Mouse (Mus musculus): ENCODE results near the gene Nrxn3. TPM values are rescaled to one million over a fixed set of nuclear protein-coding genes. Genes with fewer than 3 reads are reported as not detected.
A peak's percentile ranks its signal among the peaks of the same experiment; 100 is the strongest.

Nrxn3 gene
- total RNA-seq, 2 experiments from 2014 or later = 0.05 TPM; not detected in 1

- no peak for TF ChIP-seq CTCF (IDR thresholded peaks at IDR 0.05)
- no peak overlapping the region for H3K4me3 ChIP-seq
- DNase-seq = no peak
- intact Hi-C loops (cut with DNase I) = no loop called here
- H3K27ac ChIP-seq = no peak overlapping the region
Measured at GRCm38 (mm10) chr12:89551291-89551690, 828.6 kb downstream of the Nrxn3 start.

- H3K27ac ChIP-seq = no peak overlapping the region
- intact Hi-C loops (cut with DNase I) = no loop called here
- TF ChIP-seq CTCF (IDR thresholded peaks at IDR 0.05) = no peak
- no peak for DNase-seq
- H3K4me3 ChIP-seq = no peak overlapping the region
Measured at GRCm38 (mm10) chr12:89553223-89553880, 830.7 kb downstream of the Nrxn3 start.

GRCm38 (mm10) chr12:89554171-89554570 is 831.5 kb downstream of the Nrxn3 start:
- intact Hi-C loops (cut with DNase I) = no loop called here
- Histone ChIP-seq H3K27ac (no peak overlapping the region), H3K4me3 (no peak overlapping the region)
- DNase-seq = no peak
- no peak for TF ChIP-seq CTCF (IDR thresholded peaks at IDR 0.05)

GRCm38 (mm10) chr12:89554740-89555430 is 832.2 kb downstream of the Nrxn3 start:
- H3K27ac ChIP-seq = no peak overlapping the region
- H3K4me3 ChIP-seq = no peak overlapping the region
- intact Hi-C loops (cut with DNase I) = no loop called here
- peak; percentile 26; the same call in 1 of the 2 replicates for TF ChIP-seq CTCF (IDR thresholded peaks at IDR 0.05)
- no peak for DNase-seq

- DNase-seq = no peak
- TF ChIP-seq CTCF (IDR thresholded peaks at IDR 0.05) = no peak
- intact Hi-C loops (cut with DNase I) = no loop called here
- H3K27ac ChIP-seq = no peak overlapping the region
- no peak overlapping the region for H3K4me3 ChIP-seq
Measured at GRCm38 (mm10) chr12:89558921-89559320, 836.2 kb downstream of the Nrxn3 start.

GRCm38 (mm10) chr12:89561989-89562565 is 839.4 kb downstream of the Nrxn3 start:
- intact Hi-C loops (cut with DNase I) = no loop called here
- H3K27ac ChIP-seq = no peak overlapping the region
- H3K4me3 ChIP-seq = no peak overlapping the region
- DNase-seq = no peak
- TF ChIP-seq CTCF (IDR thresholded peaks at IDR 0.05) = no peak

- no peak overlapping the region for H3K4me3 ChIP-seq
- DNase-seq = no peak
- no peak overlapping the region for H3K27ac ChIP-seq
- TF ChIP-seq CTCF (IDR thresholded peaks at IDR 0.05) = no peak
- intact Hi-C loops (cut with DNase I) = no loop called here
Measured at GRCm38 (mm10) chr12:89568723-89569377, 846.2 kb downstream of the Nrxn3 start.

- intact Hi-C loops (cut with DNase I) = no loop called here
- no peak overlapping the region for H3K27ac ChIP-seq
- DNase-seq = no peak
- TF ChIP-seq CTCF (IDR thresholded peaks at IDR 0.05) = no peak
- no peak overlapping the region for H3K4me3 ChIP-seq
Measured at GRCm38 (mm10) chr12:89592459-89592858, 869.8 kb downstream of the Nrxn3 start.

- intact Hi-C loops (cut with DNase I) = no loop called here
- no peak for TF ChIP-seq CTCF (IDR thresholded peaks at IDR 0.05)
- H3K4me3 ChIP-seq = no peak overlapping the region
- no peak overlapping the region for H3K27ac ChIP-seq
- DNase-seq = no peak
Measured at GRCm38 (mm10) chr12:89613670-89614069, 891.0 kb downstream of the Nrxn3 start.

- intact Hi-C loops (cut with DNase I) = no loop called here
- no peak for TF ChIP-seq CTCF (IDR thresholded peaks at IDR 0.05)
- Histone ChIP-seq H3K4me3 (no peak overlapping the region), H3K27ac (no peak overlapping the region)
- DNase-seq = no peak
Measured at GRCm38 (mm10) chr12:89625746-89626145, 903.1 kb downstream of the Nrxn3 start.

GRCm38 (mm10) chr12:89640046-89640445 is 917.4 kb downstream of the Nrxn3 start:
- Histone ChIP-seq H3K4me3 (no peak overlapping the region), H3K27ac (no peak overlapping the region)
- no peak for DNase-seq
- TF ChIP-seq CTCF (IDR thresholded peaks at IDR 0.05) = no peak
- intact Hi-C loops (cut with DNase I) = no loop called here

- TF ChIP-seq CTCF (IDR thresholded peaks at IDR 0.05) = no peak
- no peak overlapping the region for H3K27ac ChIP-seq
- intact Hi-C loops (cut with DNase I) = no loop called here
Measured at GRCm38 (mm10) chr12:89641460-89641859, 918.8 kb downstream of the Nrxn3 start.

GRCm38 (mm10) chr12:89653211-89653610 is 930.5 kb downstream of the Nrxn3 start:
- TF ChIP-seq CTCF (IDR thresholded peaks at IDR 0.05) = no peak
- no peak overlapping the region for H3K4me3 ChIP-seq
- no peak overlapping the region for H3K27ac ChIP-seq
- intact Hi-C loops (cut with DNase I) = no loop called here
- no peak for DNase-seq

More at GRCm38 (mm10) chr12:89641460-89641859, 918.8 kb downstream of the Nrxn3 start:
- no peak overlapping the region for H3K4me3 ChIP-seq
- DNase-seq = no peak
